Mouse (Mus musculus): ENCODE measurements at regions not wholly inside any gene's neighbourhood (a gene's known extent, or its start where the extent isn't known, plus 50 kb on each side); places are given as distances from the start of the nearest gene placed in this dataset.

DNA sequence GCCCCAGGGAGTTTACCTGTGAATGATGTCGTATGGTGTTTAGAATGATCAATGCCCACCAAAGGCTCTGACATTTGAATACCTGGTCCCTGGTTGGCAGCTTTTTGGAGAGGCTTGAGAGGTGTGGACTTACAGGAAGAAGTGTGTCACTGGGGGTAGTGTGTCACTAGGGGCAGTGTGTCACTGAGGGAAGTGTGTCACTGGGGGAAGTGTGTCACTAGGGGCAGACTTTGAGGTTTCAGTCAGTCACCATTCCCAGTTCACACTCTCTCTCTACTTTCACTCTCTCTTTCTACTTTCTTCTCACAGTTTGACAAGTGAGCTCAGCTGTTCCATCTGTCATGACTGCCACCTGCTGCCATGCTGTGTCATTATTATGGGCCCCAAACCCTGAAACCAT lies 52.0 kb upstream of the Ccnd1 start:
- H3K4me3 ChIP-seq (ENCODE audit: low read depth, low read length), result no peak overlapping the region
- 78% methylated on average over 1 of the region's 1 CpGs for WGBS
- ATAC-seq (ENCODE audit: low FRiP score, low TSS enrichment), result no peak
- no peaks in the 10 kb centered on the region for H3K4me1 ChIP-seq (replicated peaks; ENCODE audit: control insufficient read depth, insufficient read depth)
- TF ChIP-seq CTCF (IDR thresholded peaks at IDR 0.05; ENCODE audit: low read depth) (peak; percentile 13; the same call in 1 of the 2 replicates), EP300 (optimal IDR thresholded peaks at IDR 0.05) (no peak)
- no peaks in the 10 kb centered on the region for H3K27me3 ChIP-seq (ENCODE audit: control insufficient read depth, insufficient read depth, low read length)
- no peak overlapping the region for H3K4me2 ChIP-seq (replicated peaks; ENCODE audit: low read depth)
- no peak overlapping the region for H3K27ac ChIP-seq (replicated peaks)
- H3K36me3 ChIP-seq (ENCODE audit: control insufficient read depth, insufficient read depth, low read length), result no peaks in the 10 kb centered on the region
- no peaks in the 10 kb centered on the region for H3K9me3 ChIP-seq (ENCODE audit: control insufficient read depth, low read length)
- no peak for DNase-seq (ENCODE audit: low spot score)
- H3K9ac ChIP-seq (ENCODE audit: low read length), result no peak overlapping the region

Measured in stomach, postnatal 0 days (tissue).